Mouse (Mus musculus): ENCODE results near the gene Mob4.
"Not testable (repeated sequence)": the region's sequence is repeated elsewhere in the genome, so short reads cannot be mapped to it uniquely, and the experiment has no call there.

Gene Mob4

GRCm38 (mm10) chr1:55130943-55131401 is at the start of gene Mob4:
Gene Mob4, plus strand, starts transcription at chr1:55131231.
- DNase-seq = peak; percentile 94 to 96

GRCm38 (mm10) chr1:55082106-55082505 is 48.9 kb upstream of the Mob4 start:
- no peak for DNase-seq

DNA sequence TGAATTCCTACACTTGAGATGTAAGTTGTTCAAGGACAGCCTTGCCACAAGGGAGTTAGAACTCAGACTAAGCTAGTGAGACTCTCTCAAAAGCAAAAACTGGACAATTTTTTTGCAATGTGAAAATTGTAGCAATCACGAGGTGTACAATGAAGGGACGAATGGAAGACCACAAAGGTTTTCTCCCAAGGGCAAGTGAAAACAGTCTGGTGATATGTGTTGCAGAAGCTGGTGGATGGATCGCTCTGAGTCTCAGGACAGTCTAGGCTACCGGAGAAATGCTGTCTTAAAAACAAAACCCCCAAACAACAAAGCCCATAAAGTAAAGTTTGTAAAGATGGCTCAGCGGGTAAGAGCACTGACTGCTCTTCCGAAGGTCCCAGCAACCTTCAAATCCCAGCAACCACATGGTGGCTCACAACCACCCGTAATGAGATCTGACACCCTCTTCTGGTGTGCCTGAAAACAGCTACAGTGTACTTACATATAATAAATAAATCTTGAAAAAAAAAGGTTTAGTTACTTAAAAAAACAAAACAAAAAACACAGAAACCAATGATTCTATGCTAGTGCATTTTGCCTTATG is 45.2 kb upstream of the Mob4 start:
- no peak for DNase-seq

DNA sequence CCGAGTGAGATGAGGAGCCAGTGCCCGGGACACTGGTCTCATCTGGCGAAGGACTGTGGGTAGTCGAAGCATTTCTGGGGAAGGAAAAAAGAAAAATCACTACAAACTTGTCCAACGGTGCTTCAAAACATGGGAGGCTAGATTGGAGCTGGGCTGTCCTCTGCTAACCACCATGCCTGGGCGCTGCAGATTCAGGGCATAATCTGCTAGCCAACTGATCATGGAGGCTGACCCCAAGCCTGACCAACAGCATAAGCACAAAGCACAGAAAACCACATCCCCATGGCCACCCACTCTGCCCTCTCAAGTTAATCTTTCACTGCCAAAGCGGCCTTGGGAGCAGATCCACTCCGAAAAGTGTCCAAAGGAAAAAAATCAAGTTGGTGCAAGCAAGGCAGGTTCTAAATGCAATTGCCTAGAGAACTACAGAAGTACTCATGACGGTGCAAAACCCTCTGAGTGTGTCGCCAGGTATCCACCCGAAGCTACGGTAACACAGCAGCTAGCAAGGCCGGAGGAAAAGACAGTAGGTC is 44.1 kb upstream of the Mob4 start:
- peak; percentile 61 to 83 for DNase-seq

DNA sequence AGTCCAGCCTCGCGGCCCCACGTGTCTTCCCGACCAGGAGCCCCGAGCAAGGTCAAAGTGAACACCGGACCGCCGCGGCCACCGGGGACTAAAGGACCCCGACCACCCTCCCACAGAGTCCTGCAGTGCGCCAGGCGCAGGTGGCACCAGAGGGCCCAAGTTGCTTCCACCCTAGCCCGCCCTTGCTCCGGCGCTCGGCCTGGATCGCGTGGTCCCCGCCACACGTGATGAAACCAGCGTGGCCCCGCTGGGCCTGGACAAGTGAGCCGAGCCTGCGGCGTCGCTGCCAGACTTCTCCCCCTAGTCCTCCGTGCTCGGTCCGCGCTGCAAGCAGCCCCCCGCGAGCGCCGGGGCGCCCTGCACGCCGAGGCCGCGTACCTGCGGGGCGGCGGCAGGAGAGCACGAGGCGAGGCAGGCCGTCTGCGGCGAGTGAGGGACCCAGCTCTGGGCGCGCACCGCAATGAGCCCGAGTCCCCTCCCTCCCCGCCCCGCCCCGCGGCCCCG is 43.6 kb upstream of the Mob4 start:
- peak in 1 of 2 experiments; percentile 50 for DNase-seq

GRCm38 (mm10) chr1:55087932-55088610 is 43.0 kb upstream of the Mob4 start, which contains the start of the genes Hspe1 and Hspd1:
Gene Hspe1, plus strand, starts transcription at chr1:55088132.
Gene Hspd1, minus strand, starts transcription at chr1:55088243.
- peak; percentile 98 to 99 for DNase-seq

- no peak for DNase-seq
Measured at GRCm38 (mm10) chr1:55088611-55089497, 42.2 kb upstream of the Mob4 start.

- DNase-seq = no peak
Measured at GRCm38 (mm10) chr1:55089498-55090064, 41.5 kb upstream of the Mob4 start.

- DNase-seq = no peak
Measured at GRCm38 (mm10) chr1:55092056-55092455, 39.0 kb upstream of the Mob4 start.

DNA sequence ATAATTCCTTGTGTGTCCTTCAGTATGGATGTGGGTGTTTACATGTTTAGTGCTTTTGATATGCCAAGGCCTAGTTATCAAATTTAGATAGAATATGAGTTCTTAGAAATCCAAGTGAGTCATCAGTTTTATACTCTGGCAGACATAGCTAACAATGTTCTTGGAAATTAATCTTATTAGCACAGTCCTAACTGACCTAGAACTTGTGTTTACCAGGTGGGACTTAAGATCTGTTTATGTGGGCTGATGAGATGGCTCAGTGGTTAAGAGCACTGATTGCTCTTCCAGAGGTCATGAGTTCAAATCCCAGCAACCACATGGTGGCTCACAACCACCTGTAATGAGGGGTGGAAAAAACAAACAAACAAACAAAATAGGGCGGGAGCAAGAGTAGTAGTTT is 38.6 kb upstream of the Mob4 start:
- DNase-seq = no peak

- no peak for DNase-seq
Measured at GRCm38 (mm10) chr1:55106919-55107585, 24.0 kb upstream of the Mob4 start.

DNA sequence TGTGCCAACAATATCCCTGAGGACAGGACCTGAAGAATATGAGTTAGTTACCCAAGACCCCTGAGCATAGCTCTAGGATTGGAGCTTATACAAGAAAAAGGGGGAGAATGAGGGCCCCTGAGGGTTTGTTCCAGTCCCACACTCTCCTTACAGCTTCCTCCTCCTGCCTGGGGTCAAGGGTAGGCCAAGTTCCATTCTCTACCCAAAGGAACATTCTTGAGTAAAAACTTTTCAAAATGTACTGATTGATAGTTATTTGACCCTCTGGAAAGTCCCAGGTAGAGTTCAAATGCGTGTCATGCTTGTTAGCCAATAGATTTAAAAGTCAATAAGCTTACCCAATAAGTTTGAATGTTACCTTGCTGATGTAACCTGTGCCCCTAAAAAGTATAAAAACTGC is 23.4 kb upstream of the Mob4 start:
- no peak for DNase-seq

DNA sequence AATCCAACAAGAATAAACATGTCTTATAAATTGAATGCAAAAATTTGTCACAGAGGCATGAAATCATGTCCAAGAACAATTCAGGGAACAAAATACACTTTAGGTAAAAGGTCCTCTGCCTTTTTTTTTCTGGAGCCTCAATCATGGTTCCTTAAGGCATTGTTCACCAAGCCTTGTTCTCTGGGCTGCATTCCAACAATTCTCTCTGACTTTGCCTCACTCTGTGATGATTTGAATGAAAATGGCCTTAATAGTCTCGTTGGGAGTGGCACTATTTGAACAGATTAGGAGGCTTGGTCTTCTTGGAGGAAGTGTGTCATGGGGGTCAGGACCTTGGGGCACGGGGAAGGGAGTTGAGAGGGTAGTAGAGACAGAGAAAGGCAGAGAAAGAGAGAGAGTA is 22.6 kb upstream of the Mob4 start:
- DNase-seq = no peak

- DNase-seq = no peak
Measured at GRCm38 (mm10) chr1:55109066-55109766, 21.8 kb upstream of the Mob4 start.

- DNase-seq = no peak
Measured at GRCm38 (mm10) chr1:55123046-55123445, 8.0 kb upstream of the Mob4 start.

GRCm38 (mm10) chr1:55123561-55123960 is 7.5 kb upstream of the Mob4 start:
- no peak for DNase-seq

- DNase-seq = not testable (repeated sequence)
Measured at GRCm38 (mm10) chr1:55124136-55124535, 6.9 kb upstream of the Mob4 start.

DNA sequence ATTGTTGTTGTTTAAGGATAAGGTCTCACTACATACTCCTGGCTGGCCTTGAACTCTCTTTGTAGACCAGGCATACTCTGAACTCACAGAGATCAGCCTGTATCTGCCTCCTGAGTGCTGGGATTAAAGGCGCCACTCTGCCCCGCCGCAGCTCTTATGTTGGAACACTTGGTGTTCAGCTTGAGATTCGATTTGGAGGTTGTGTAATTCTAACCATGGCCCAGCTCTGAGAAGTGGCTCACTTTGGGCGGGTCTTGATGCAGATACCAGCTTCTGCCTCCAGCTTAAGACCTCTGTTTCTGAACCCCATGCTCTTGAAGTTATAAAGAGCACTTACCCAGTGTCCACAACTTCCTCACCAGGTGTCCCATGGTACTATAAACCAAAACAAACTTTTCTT is 1.3 kb upstream of the Mob4 start:
- DNase-seq = no peak

DNA sequence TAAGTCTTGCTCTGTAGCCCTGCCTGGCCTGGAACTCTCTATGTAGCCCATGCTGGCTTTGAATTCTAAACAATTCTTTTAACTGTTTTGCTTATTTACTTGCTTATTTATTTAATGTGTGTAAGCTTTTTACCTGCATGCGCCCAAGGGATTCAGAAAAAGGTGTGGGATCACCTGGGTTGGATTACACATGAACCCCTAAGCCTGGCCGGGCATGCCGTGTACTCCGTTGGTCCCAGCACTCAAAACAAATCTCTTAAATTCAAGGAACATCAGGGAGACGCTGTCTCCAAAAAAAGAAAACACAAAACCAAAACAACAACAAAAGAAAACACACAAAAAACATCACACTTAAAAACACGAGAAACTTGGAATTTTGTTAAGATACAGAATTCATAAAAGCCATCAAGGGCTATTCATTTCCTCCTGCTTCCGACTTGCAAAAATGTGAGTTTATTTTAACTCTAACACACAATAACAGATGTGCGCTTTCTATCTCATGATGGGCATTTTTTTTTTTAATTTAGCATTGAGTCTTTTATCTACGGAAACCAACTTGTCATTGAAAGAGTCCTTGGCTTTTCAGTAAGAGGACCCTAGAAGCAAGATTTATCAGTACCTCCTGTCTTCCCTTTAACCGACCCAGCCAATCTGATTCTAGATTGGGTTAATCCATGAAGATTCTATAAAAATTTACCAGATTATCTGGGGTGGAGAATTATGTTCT is 678 bp upstream of the Mob4 start:
- no peak for DNase-seq

DNA sequence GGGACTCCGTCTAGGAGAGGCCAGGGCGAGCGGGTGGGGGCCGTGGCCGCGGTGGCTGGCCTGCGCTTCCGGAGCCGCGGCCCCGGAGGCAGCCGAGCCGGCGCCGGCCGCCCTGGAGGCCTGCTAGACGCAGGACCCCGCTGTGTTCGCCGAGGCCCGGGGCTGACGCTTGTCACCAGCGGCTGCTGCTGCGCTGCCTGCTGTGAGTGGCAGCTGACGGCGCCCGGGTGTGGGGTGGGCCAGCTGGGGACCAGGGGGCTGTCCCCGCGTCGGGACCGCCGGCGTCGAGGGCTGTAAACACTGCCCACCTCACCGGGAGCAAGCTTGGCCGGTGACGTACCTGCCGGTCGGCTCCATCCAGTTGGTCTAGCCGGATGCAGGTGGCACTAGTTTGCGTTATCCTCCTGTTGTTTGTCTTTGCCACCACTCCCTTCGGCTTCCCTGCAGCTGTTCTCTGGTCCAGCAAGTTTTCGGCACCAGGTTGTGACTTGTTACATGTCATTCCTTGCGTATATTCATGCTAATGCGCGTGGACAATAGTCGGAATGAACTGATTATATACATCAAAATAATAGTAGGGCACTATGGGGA is 488 bp downstream of the Mob4 start:
- DNase-seq = peak in 1 of 2 experiments; percentile 28

Measured in kidney, postnatal 25 days (tissue).